Mouse (Mus musculus) central nervous system, embryonic 18 days (tissue): ENCODE data around the gene Lin37. TPM values are rescaled to one million over a fixed set of nuclear protein-coding genes. Genes with fewer than 3 reads are reported as not detected.

Experiments
- polyA plus RNA-seq: library from polyadenylated mRNA; depleted of rRNA; stranded (reverse); fragments of >200 nt; gene quantifications from 2 replicates; pipeline ENCODE4 v1.2.3, GENCODE M21; 2012; rRNA removed

Gene Lin37
- 47.1 and 50.2 TPM in 2 replicates for polyA plus RNA-seq

DNA sequence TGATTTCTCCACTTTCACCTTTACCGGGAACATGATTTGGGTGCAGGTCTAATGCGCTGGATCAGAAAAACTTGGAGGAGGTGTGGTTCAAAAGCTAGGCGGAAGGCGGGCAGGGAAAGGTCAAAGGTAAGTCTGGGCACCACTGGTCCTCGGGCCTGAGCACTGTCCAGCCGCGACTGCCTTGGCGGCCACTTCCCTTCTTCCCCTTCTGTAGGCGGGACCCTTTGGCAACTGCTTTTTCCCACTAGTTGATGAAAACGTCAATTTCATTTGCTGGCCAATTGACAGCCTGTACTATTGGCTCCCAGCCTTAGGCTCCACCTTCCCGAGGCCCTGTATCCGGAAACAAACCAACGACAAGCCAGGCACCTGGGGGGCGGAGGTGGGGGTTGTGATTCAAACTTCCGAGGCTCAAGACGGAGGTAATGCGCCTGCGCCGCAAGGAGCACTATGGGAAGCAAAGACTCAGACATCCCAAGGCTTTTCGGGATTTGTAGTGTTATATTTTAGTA, at the start of gene Lin37:
TSS of gene Lin37 (minus strand) at position 396 of the 512 bp plus-strand sequence.

DNA sequence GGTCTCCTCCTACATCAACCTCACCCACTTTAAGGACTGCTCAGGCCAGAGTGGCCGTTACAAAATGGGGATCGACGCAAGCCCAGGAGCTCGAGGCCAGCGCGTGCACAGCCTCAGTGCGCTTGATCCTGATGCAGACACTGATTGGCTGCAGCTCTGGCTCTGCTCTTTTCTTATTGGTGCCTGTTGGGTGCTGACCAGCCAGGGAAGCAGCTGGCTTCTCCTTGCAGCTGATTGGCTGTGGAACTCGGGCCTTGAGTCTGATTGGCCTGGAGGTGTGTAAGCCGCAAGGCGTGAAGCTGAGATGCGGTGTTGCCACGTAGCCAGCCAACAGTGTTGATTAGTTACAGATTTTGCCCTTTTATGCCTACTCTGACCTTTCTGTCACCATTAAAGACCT, 39.1 kb upstream of the Lin37 start, which contains the start of gene Zbtb32:
TSS of gene Zbtb32 (minus strand) at position 124 of the 400 bp plus-strand sequence.

DNA sequence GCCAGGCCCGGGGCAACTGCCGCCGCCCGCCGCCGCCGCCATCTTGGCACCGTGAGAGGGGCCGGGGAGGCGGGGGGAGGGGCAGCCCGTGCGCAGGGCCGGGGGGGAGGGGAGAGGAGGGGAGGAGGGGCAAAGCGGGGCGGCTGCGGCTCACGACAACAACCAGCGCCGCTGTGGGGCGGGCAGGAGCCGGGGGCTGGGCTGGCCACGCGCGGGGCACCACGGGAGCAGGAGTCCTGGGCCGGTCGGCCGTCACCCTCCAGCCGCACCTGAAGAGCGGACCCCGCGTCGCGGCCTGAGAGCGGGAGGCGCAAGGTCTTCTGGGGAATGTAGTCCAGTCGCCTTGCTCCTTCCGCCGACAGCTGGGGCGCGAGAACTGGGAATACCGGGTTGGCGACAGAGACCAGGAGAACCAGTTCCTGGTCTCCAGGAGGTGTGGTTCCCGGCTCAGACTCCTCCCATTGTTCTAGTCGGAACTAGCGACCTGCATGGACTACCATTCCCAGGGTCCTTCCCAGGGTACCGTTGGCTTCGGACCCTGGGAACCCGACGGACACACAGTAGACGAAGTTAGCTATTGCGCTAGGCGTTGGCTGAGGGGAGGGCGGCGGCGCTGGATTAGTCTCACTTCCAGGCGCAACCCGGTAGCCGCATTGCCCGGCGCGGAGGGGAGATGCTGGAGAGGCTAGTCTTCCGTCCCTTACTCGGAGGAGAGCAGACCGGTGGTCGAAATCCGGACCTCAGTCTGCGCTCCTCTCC, 29.2 kb upstream of the Lin37 start, which contains the start of gene Kmt2b:
TSS of gene Kmt2b (minus strand) at position 51 of the 759 bp plus-strand sequence.

DNA sequence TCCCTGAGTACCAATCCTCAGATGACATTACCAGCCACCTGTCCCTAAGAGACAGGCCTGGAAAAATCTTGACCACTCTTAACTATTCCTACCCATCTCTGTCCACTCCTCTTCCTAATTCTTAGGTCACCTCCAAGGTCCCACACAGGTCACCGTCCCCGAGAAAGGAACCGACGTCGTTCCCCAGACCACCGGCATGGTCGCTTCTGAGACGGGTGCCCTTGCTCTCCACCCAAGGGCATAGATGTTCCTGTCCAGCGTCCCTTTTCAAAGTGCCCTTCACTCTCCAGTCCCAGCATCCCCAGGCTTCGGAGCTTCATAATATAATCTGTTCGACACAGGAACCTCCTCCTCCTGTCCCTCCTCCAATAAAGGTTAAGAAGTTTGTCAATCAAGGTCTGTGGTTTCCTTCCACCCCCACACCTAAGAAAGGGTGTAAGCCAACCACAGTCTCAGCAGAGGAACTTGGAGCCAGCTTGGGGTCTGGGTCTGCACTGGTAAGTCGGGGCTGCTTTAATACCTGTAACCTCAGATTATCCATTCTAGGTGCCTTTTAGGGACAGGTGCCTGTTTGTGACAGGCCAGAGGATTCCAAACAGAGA, 5.4 kb upstream of the Lin37 start, which contains the start of gene Igflr1:
TSS of gene Igflr1 (plus strand) at position 458 of the 602 bp plus-strand sequence.

DNA sequence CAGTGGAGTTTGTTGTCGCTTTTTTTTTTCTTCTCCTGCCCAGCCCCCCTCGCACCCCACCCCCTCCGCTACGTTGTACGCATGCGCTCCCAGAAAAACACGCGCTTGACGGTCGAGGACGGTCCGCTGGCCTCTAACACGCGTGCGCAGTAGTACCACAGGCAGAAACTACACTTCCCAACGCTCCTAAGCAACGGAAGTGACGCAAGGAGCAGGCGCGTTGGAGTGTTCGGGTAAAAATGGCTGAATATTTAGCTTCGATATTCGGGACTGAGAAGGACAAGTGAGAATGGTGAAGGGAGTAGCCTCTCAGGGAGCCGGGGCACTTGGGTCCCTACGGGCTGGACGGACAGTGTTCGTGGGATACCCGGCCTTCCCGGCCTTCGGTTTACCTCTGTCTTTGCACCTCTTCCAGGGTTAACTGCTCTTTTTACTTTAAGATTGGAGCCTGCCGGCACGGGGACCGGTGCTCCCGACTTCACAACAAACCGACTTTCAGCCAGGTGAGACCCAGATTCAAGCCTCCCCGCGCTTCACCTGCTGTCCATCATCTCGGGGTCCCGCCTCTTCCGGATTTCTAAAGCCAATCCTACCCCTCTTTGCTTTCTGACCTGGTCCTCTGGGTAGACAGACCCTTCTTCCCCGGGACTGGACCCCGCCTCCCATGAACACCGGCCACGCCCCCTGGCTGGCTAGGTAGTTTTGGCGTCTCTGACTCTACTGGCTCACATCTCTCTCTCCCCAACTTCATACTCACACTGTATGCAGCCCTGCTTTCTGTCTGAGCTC, 3.7 kb upstream of the Lin37 start, which contains the start of the genes U2af1l4, Gm49396 and Psenen:
TSS of gene U2af1l4 (plus strand) at position 185 of the 789 bp plus-strand sequence.
TSS of gene Gm49396 (plus strand) at position 228 of the 789 bp plus-strand sequence.
TSS of gene Psenen (minus strand) at position 511 of the 789 bp plus-strand sequence.

DNA sequence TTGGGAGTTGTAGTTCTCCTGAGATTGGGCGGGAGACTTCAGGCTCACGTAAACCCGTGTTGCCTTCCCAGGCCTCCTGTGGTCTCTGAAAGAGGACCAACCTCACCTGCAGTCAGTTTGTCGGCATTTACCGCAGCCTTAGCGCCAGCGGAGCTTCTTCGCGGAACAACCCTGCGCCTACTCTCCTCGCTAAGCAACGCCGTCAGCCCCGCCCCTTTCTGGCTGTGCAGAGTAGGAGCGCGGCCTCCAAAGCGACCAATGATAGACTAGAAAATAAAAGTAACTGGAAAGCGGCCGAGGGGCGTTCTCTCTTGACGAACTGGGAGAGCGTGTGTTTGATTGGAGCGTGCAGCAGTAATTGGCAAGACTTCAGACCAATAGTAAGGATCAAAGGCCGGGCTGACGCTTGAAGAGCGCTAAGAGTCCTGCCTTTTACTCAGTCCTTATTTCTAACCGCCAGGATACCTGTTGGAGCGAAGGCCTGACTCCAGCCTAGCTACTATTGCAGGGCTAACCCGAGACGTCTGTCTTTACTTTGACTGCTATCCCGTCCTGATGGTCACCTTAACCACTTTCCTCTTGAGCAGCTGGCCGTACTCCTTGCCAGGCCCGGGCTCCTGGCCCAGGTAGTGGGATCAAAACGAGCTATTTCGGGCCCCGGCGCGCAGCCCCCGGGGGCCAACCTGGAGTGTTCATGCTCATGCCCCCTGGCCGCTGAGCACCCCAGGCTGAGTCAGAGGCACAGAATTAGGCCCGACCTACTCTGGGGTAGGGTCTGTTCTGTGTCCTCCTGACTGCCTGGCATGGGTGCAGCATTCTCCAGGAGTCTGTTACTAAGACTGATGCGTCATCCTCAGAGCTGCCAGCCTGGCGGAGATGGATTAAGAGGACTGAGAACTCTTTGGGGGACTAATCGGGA, 7.3 kb downstream of the Lin37 start, which contains the start of the genes Hspb6 and Proser3:
TSS of gene Hspb6 (plus strand) at position 77 of the 919 bp plus-strand sequence.
TSS of gene Proser3 (minus strand) at position 198 of the 919 bp plus-strand sequence.

DNA sequence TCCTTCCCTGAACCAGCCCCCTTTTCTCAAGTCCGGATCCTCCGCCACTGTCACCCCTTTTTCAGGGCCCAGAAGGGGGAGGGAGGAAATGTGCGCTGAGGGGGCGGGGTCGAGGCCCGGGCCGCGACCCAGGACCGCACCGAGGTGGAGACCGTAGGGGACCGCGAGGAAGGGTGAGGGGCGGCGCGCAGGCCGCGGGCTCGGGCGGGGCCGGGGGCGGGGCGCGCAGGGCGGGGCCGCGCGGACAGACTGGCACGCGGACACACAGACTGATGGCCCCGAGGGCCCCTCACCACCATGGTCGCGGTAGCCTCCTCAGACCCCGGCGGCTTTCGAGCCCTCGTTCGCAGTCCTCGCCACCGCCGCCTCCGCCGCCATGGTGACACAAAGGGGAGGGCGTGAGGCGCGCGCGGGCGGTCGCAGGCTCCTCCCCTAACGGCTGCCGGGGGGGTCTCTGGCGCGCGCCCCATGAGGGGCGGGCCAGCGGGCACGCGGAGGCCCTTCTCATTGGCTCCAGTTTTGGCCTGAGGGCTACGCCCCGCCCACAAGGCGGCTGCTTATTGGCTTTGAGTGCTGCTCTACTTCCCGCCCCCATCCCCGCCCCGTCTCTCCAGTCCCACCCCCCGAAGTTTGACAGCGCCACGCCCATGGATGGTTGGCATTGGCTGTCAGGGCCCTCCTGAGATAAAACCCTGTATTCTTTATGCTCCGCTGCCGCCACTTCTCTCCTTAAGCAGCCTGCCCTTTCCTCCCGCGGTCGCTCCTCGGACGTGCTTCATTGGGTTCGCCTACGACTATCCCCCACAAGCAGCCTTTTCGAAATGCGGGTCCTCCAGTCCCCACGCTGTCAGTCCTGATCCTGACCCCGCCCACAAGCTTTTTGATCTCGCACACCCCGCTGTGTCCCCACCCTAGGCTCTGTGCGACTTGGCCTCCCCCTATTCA, 24.7 kb downstream of the Lin37 start, which contains the start of gene Arhgap33:
TSS of gene Arhgap33 (minus strand) at position 428 of the 945 bp plus-strand sequence.

Other genes starting within 250 kb of the Lin37 start
- 21.0 and 25.5 TPM in 2 replicates for gene Syne4, start 245.0 kb downstream of the Lin37 start, polyA plus RNA-seq
- gene E130208F15Rik, start 238.1 kb downstream of the Lin37 start, polyA plus RNA-seq: 0.36 and 0.45 TPM in 2 replicates
- 15.9 and 17.6 TPM in 2 replicates for gene Sdhaf1, start 235.9 kb downstream of the Lin37 start, polyA plus RNA-seq
- gene Lrfn3, start 197.1 kb downstream of the Lin37 start, polyA plus RNA-seq: 21.8 and 27.0 TPM in 2 replicates
- 20.3 and 25.9 TPM in 2 replicates for gene Tyrobp, start 146.1 kb downstream of the Lin37 start, polyA plus RNA-seq
- gene Hcst, start 140.0 kb downstream of the Lin37 start, polyA plus RNA-seq: 0.96 TPM in 1 of 2 replicates, not detected in the other
- 3.8 and 3.9 TPM in 2 replicates for gene Nfkbid, start 138.1 kb downstream of the Lin37 start, polyA plus RNA-seq
- 647 and 667 TPM in 2 replicates for gene Aplp1, start 114.3 kb downstream of the Lin37 start, polyA plus RNA-seq
- gene Kirrel2, start 102.1 kb downstream of the Lin37 start, polyA plus RNA-seq: 0.17 and 0.40 TPM in 2 replicates
- gene Nphs1, start 101.5 kb downstream of the Lin37 start, polyA plus RNA-seq: 0.18 and 0.56 TPM in 2 replicates
- gene Prodh2, start 66.2 kb downstream of the Lin37 start, polyA plus RNA-seq: not detected in 2 replicates
- 165 and 210 TPM in 2 replicates for gene Arhgap33, start 24.8 kb downstream of the Lin37 start, polyA plus RNA-seq
- 7.0 and 8.7 TPM in 2 replicates for gene Hspb6, start 7.7 kb downstream of the Lin37 start, polyA plus RNA-seq
- gene Proser3, start 7.5 kb downstream of the Lin37 start, polyA plus RNA-seq: 20.1 and 22.2 TPM in 2 replicates
- gene U2af1l4, start 3.5 kb upstream of the Lin37 start, polyA plus RNA-seq: 85.4 and 92.4 TPM in 2 replicates
- 4.8 and 6.0 TPM in 2 replicates for gene Gm49396, start 3.5 kb upstream of the Lin37 start, polyA plus RNA-seq
- 131 and 143 TPM in 2 replicates for gene Psenen, start 3.8 kb upstream of the Lin37 start, polyA plus RNA-seq
- 6.7 and 6.8 TPM in 2 replicates for gene Igflr1, start 5.6 kb upstream of the Lin37 start, polyA plus RNA-seq
- 49.7 and 51.5 TPM in 2 replicates for gene Kmt2b, start 28.9 kb upstream of the Lin37 start, polyA plus RNA-seq
- gene Zbtb32, start 39.1 kb upstream of the Lin37 start, polyA plus RNA-seq: 0.24 and 0.32 TPM in 2 replicates
- gene Upk1a, start 53.0 kb upstream of the Lin37 start, polyA plus RNA-seq: 1.9 TPM in 2 replicates
- gene Cox6b1, start 66.3 kb upstream of the Lin37 start, polyA plus RNA-seq: 1,148 and 1,214 TPM in 2 replicates
- not detected in 2 replicates for gene Etv2, start 76.0 kb upstream of the Lin37 start, polyA plus RNA-seq
- 73.9 and 80.1 TPM in 2 replicates for gene Rbm42, start 90.5 kb upstream of the Lin37 start, polyA plus RNA-seq
- 22.4 and 23.9 TPM in 2 replicates for gene Haus5, start 105.2 kb upstream of the Lin37 start, polyA plus RNA-seq
- not detected in 2 replicates for gene Pmis2, start 111.8 kb upstream of the Lin37 start, polyA plus RNA-seq
- gene 2200002J24Rik, start 139.1 kb upstream of the Lin37 start, polyA plus RNA-seq: not detected in 2 replicates
- 2.9 and 3.7 TPM in 2 replicates for gene Atp4a, start 152.4 kb upstream of the Lin37 start, polyA plus RNA-seq
- 226 TPM in 2 replicates for gene Tmem147, start 169.7 kb upstream of the Lin37 start, polyA plus RNA-seq
- 0.13 and 0.17 TPM in 2 replicates for gene Gapdhs, start 183.8 kb upstream of the Lin37 start, polyA plus RNA-seq
- gene Sbsn, start 191.6 kb upstream of the Lin37 start, polyA plus RNA-seq: 4.8 and 16.7 TPM in 2 replicates
- 4.2 and 71.6 TPM in 2 replicates for gene Dmkn, start 203.9 kb upstream of the Lin37 start, polyA plus RNA-seq
- 0.41 and 2.3 TPM in 2 replicates for gene Krtdap, start 228.1 kb upstream of the Lin37 start, polyA plus RNA-seq